Mouse (Mus musculus) intestine, postnatal 0 days (tissue): ENCODE results near the gene Stam2. TPM values are rescaled to one million over a fixed set of nuclear protein-coding genes. Genes with fewer than 3 reads are reported as not detected.

ENCODE experiments used
- ATAC-seq: fragments of 200-750 bp; cut with Nextera tagmentation; 2 replicates; pipeline ENCODE4 v1.8.0; 2017; ENCODE audit warnings: mild to moderate bottlenecking, moderate TSS enrichment, moderate library complexity
- H3K27ac ChIP-seq: fragments of 300-500 bp; sonication (generic); 2 replicates; pipeline ENCODE4 v1.5.1; 2014; ENCODE audit warnings: mild to moderate bottlenecking, low read depth, low read length, moderate library complexity
- H3K27me3 ChIP-seq: fragments of 300-500 bp; sonication (generic); replicated peaks from 2 replicates; pipeline ENCODE4 v1.6.1; 2014; ENCODE audit warnings: low read length, mixed read lengths; ENCODE audit not compliant: control insufficient read depth, insufficient read depth
- H3K36me3 ChIP-seq: fragments of 300-500 bp; sonication (generic); 2 replicates; pipeline ENCODE4 v1.6.1; 2014; ENCODE audit warnings: mild to moderate bottlenecking, moderate library complexity; ENCODE audit not compliant: control insufficient read depth, insufficient read depth
- H3K4me1 ChIP-seq: fragments of 300-500 bp; sonication (generic); replicated peaks from 2 replicates; pipeline ENCODE4 v1.6.1; 2014; ENCODE audit warnings: antibody characterized with exemption, low read length, mixed read lengths; ENCODE audit not compliant: control insufficient read depth, insufficient read depth
- H3K4me2 ChIP-seq: fragments of 300-500 bp; sonication (generic); replicated peaks from 2 replicates; pipeline ENCODE4 v1.6.1; 2014; ENCODE audit warnings: low read depth, mild to moderate bottlenecking, moderate library complexity
- H3K4me3 ChIP-seq: fragments of 300-500 bp; sonication (generic); 2 replicates; pipeline ENCODE4 v1.5.1; 2014; ENCODE audit warnings: low read depth, low read length
- H3K9ac ChIP-seq: fragments of 300-500 bp; sonication (generic); 2 replicates; pipeline ENCODE4 v1.6.1; 2014; ENCODE audit warnings: mild to moderate bottlenecking, low read depth, low read length
- H3K9me3 ChIP-seq: fragments of 300-500 bp; sonication (generic); 2 replicates; pipeline ENCODE4 v1.6.1; 2016; ENCODE audit warnings: mixed run types; ENCODE audit not compliant: control insufficient read depth
- CTCF ChIP-seq: sonication (generic); IDR thresholded peaks from 2 replicates; pipeline ENCODE4 v1.5.1; 2016; ENCODE audit warnings: low read depth, mild to moderate bottlenecking, control low read depth, antibody characterized with exemption, moderate library complexity
- WGBS: fragments of 180-500 bp; shearing (Covaris S2); extraction: QIAGEN DNeasy Blood & Tissue Kit; methylation state at CpG from one replicate; pipeline ENCODE4 v1.1.7; 2014; 5-methylcytosine and 5-hydroxymethylcytosine counted together
- polyA plus RNA-seq: library from polyadenylated mRNA; unstranded; fragments of >200 nt; fragmentation: Nextera tagmentation; extraction: Ambion mirVana; gene quantifications from 2 replicates; pipeline ENCODE4 v1.2.1, GENCODE M21; 2015

The Stam2 gene
- polyA plus RNA-seq, 1 experiment from 2014 or later, result 28.3 TPM

DNA sequence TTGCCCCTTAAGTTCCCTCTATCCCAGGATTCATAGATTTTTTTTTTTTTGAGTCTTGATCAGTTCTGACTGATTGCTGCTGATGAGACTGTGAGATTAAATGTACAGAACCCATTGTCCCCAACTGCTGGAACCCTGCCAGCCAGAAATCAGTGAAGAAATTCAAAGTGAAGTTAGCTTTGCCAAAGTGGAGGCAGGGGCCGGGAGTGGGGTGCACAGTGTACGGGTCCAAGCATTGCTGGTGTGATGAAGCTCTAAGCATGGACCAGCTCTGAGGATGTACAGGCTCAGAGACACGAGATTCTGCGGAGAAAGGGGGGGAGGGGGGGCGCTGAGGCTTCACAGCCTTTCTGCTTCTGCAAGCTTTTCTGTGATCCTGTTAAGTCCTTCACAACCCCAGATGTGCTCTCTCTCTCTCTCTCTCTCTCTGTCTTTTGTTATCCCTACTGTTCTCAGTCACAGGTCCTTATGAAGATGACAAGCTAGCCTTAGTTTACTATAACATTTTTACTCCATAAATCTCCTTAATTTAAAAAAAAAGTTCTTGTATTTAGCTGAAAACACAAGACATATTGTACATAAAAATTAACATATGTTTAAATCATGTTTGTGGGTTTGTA is 30.8 kb upstream of the Stam2 start:
- H3K27me3 ChIP-seq, result no peaks in the 10 kb centered on the region
- H3K4me2 ChIP-seq, result no peak overlapping the region
- no peaks in the 10 kb centered on the region for H3K9me3 ChIP-seq
- H3K27ac ChIP-seq, result no peak overlapping the region
- ATAC-seq, result no peak
- H3K4me3 ChIP-seq, result no peak overlapping the region
- no peak overlapping the region for H3K9ac ChIP-seq
- no peak for TF ChIP-seq CTCF
- no peaks in the 10 kb centered on the region for H3K4me1 ChIP-seq
- no peaks in the 10 kb centered on the region for H3K36me3 ChIP-seq
- 40% methylated on average over 5 of the region's 5 CpGs for WGBS

- Histone ChIP-seq H3K27me3 (no peaks in the 10 kb centered on the region), H3K36me3 (no peaks in the 10 kb centered on the region), H3K4me3 (no peak overlapping the region), H3K9me3 (no peaks in the 10 kb centered on the region), H3K27ac (no peak overlapping the region), H3K9ac (no peak overlapping the region), H3K4me2 (no peak overlapping the region), H3K4me1 (no peaks in the 10 kb centered on the region)
- no peak for TF ChIP-seq CTCF
- no peak for ATAC-seq
- WGBS, result 88% methylated on average over 6 of the region's 6 CpGs
Observed at GRCm38 (mm10) chr2:52765130-52765529, 23.0 kb upstream of the Stam2 start.

- WGBS, result 87% methylated on average over 14 of the region's 14 CpGs
- Histone ChIP-seq H3K9me3 (no peaks in the 10 kb centered on the region), H3K9ac (no peak overlapping the region), H3K4me2 (no peak overlapping the region), H3K27ac (no peak overlapping the region), H3K4me1 (no peaks in the 10 kb centered on the region), H3K4me3 (no peak overlapping the region), H3K27me3 (no peaks in the 10 kb centered on the region), H3K36me3 (no peaks in the 10 kb centered on the region)
- ATAC-seq, result no peak
- no peak for TF ChIP-seq CTCF
Observed at GRCm38 (mm10) chr2:52763891-52764290, 21.8 kb upstream of the Stam2 start.

- Histone ChIP-seq H3K4me1 (no peaks in the 10 kb centered on the region), H3K4me3 (no peak overlapping the region), H3K4me2 (peak overlapping the region; percentile 41; the same call in 1 of the 2 replicates), H3K9me3 (no peaks in the 10 kb centered on the region), H3K27me3 (no peaks in the 10 kb centered on the region), H3K27ac (no peak overlapping the region), H3K36me3 (no peaks in the 10 kb centered on the region), H3K9ac (no peak overlapping the region)
- peak; percentile 88 for TF ChIP-seq CTCF
- WGBS, result 22% methylated on average over 12 of the region's 12 CpGs
- no peak for ATAC-seq
Observed at GRCm38 (mm10) chr2:52763040-52763736, 21.1 kb upstream of the Stam2 start.

- H3K9ac ChIP-seq, result no peak overlapping the region
- H3K27me3 ChIP-seq, result no peaks in the 10 kb centered on the region
- ATAC-seq, result no peak
- H3K4me1 ChIP-seq, result no peaks in the 10 kb centered on the region
- no peak overlapping the region for H3K4me2 ChIP-seq
- no peak overlapping the region for H3K27ac ChIP-seq
- H3K9me3 ChIP-seq, result no peaks in the 10 kb centered on the region
- WGBS, result 64% methylated on average over 7 of the region's 7 CpGs
- H3K36me3 ChIP-seq, result no peaks in the 10 kb centered on the region
- H3K4me3 ChIP-seq, result no peak overlapping the region
- TF ChIP-seq CTCF, result no peak
Observed at GRCm38 (mm10) chr2:52762529-52762928, 20.4 kb upstream of the Stam2 start.

DNA sequence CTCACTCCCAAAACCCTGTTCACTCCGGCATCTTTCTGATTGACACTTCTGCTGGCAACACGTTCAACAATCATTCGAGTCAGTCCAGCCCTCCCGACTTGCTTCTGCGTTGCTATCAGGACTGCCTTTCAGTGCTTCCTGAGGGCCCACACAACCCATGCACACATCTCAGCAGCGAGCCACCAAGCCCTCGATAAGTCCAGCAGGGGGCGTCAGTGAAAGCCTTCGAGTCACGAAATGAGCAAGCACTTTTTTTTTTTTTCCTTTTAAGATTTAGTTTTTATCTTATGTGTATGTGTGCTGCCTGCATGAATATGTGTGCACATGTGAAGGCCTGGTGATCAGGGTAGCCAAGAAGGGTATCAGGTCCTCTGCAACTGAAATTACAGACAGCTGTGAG is 16.5 kb upstream of the Stam2 start:
- Histone ChIP-seq H3K4me2 (no peak overlapping the region), H3K4me1 (no peaks in the 10 kb centered on the region), H3K9me3 (no peaks in the 10 kb centered on the region), H3K36me3 (no peaks in the 10 kb centered on the region), H3K4me3 (no peak overlapping the region), H3K9ac (no peak overlapping the region), H3K27ac (no peak overlapping the region), H3K27me3 (no peaks in the 10 kb centered on the region)
- WGBS, result 29% methylated on average over 10 of the region's 10 CpGs
- TF ChIP-seq CTCF, result peak; percentile 74
- ATAC-seq, result no peak
